Mouse (Mus musculus): ENCODE measurements around the gene Mindy4b-ps. TPM values are rescaled to one million over a fixed set of nuclear protein-coding genes. Genes with fewer than 3 reads are reported as not detected.

Mindy4b-ps gene
- polyA plus RNA-seq, 1 experiment, result not detected

- H3K36me3 ChIP-seq (ENCODE audit: control insufficient read depth, insufficient read depth, low read length), result no peaks in the 10 kb centered on the region
- H3K27ac ChIP-seq (ENCODE audit: insufficient read depth, low read length), result no peak overlapping the region
- H3K4me3 ChIP-seq (ENCODE audit: extremely low read depth, insufficient read depth, insufficient read length), result no peak overlapping the region
- TF ChIP-seq POLR2A (IDR thresholded peaks at IDR 0.05; ENCODE audit: low read depth, low read length) (no peak), CTCF (IDR thresholded peaks at IDR 0.05; ENCODE audit: extremely low read depth, insufficient read depth, insufficient read length, insufficient replicate concordance) (no peak)
- H3K27me3 ChIP-seq (ENCODE audit: control insufficient read depth, insufficient read depth, low read length), result no peaks in the 10 kb centered on the region
- DNase-seq (ENCODE audit: low read depth in 1 of 2, low spot score in 2 of 2), result no peak
- 88% methylated on average over 8 of the region's 8 CpGs for WGBS
- no peaks in the 10 kb centered on the region; the same call in 1 of the 2 replicates for H3K4me1 ChIP-seq (ENCODE audit: control insufficient read depth, insufficient read depth, insufficient read length)
These were observed 70.1 kb downstream of the Mindy4b-ps start for GRCm38 (mm10) chr3:58751818-58752620.

DNA sequence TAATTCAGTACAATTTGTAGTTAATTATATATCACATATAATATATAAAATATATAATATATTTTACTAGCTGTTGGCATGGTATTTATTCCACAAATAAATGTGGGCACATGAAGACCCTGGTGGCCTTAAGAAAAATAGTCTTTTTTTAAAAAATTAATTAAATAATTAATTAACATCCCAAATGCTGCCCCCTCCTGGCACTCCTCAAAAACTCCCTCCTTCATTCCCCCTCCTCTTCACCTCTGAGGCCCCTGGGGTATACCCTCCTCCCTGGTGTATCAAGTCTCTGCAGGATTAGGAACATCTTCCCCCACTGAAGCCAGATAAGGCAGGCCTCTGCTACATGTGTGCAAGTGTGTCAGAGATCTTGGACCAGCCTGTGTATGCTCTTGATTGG is 73.4 kb downstream of the Mindy4b-ps start:
- Histone ChIP-seq H3K36me3 (ENCODE audit: control insufficient read depth, insufficient read depth, low read length) (no peaks in the 10 kb centered on the region), H3K27ac (ENCODE audit: insufficient read depth, low read length) (no peak overlapping the region), H3K27me3 (ENCODE audit: control insufficient read depth, insufficient read depth, low read length) (no peaks in the 10 kb centered on the region), H3K4me3 (ENCODE audit: extremely low read depth, insufficient read depth, insufficient read length) (no peak overlapping the region), H3K4me1 (ENCODE audit: control insufficient read depth, insufficient read depth, insufficient read length) (no peaks in the 10 kb centered on the region; the same call in 1 of the 2 replicates)
- DNase-seq (ENCODE audit: low read depth in 1 of 2, low spot score in 2 of 2), result no peak
- TF ChIP-seq CTCF (IDR thresholded peaks at IDR 0.05; ENCODE audit: extremely low read depth, insufficient read depth, insufficient read length, insufficient replicate concordance) (no peak), POLR2A (IDR thresholded peaks at IDR 0.05; ENCODE audit: low read depth, low read length) (no peak)

GRCm38 (mm10) chr3:58747924-58748323 is 74.2 kb downstream of the Mindy4b-ps start:
- Histone ChIP-seq H3K4me1 (ENCODE audit: control insufficient read depth, insufficient read depth, insufficient read length) (no peaks in the 10 kb centered on the region; the same call in 1 of the 2 replicates), H3K4me3 (ENCODE audit: extremely low read depth, insufficient read depth, insufficient read length) (no peak overlapping the region), H3K27ac (ENCODE audit: insufficient read depth, low read length) (no peak overlapping the region), H3K36me3 (ENCODE audit: control insufficient read depth, insufficient read depth, low read length) (no peaks in the 10 kb centered on the region), H3K27me3 (ENCODE audit: control insufficient read depth, insufficient read depth, low read length) (no peaks in the 10 kb centered on the region)
- WGBS, result 0% methylated on average over 1 of the region's 1 CpGs
- no peak for DNase-seq (ENCODE audit: low read depth in 1 of 2, low spot score in 2 of 2)
- no peak for TF ChIP-seq CTCF (IDR thresholded peaks at IDR 0.05; ENCODE audit: extremely low read depth, insufficient read depth, insufficient read length, insufficient replicate concordance)
- TF ChIP-seq POLR2A (IDR thresholded peaks at IDR 0.05; ENCODE audit: low read depth, low read length), result no peak

DNA sequence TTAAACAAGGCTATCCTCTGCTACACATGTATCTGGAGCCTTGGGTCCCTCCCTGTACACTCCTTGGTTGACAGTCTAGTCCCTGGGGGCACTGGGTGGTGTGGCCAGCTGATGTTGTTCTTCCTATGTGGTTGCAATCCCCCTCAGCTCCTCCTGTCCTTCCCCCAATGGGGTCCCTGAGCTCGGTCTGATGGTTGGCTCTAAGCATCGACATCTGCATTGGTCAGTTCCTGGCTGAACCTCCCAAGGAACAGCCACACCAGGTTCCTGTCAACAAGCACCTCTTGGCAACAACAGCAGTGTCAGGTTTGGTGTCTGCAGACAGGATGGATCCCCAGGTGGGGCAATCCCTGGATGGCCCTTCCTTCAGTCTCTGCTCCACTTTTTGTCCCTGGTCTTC is 82.6 kb downstream of the Mindy4b-ps start:
- WGBS, result 43% methylated on average over 2 of the region's 2 CpGs
- H3K4me1 ChIP-seq (ENCODE audit: control insufficient read depth, insufficient read depth, insufficient read length), result no peaks in the 10 kb centered on the region
- no peaks in the 10 kb centered on the region for H3K36me3 ChIP-seq (ENCODE audit: control insufficient read depth, insufficient read depth, low read length)
- H3K27ac ChIP-seq (ENCODE audit: insufficient read depth, low read length), result no peak overlapping the region
- H3K27me3 ChIP-seq (ENCODE audit: control insufficient read depth, insufficient read depth, low read length), result no peaks in the 10 kb centered on the region
- no peak for TF ChIP-seq POLR2A (IDR thresholded peaks at IDR 0.05; ENCODE audit: low read depth, low read length)
- no peak for TF ChIP-seq CTCF (IDR thresholded peaks at IDR 0.05; ENCODE audit: extremely low read depth, insufficient read depth, insufficient read length, insufficient replicate concordance)
- H3K4me3 ChIP-seq (ENCODE audit: extremely low read depth, insufficient read depth, insufficient read length), result no peak overlapping the region
- DNase-seq (ENCODE audit: low read depth in 1 of 2, low spot score in 2 of 2), result no peak

Other genes with a start within 250 kb of the Mindy4b-ps start
- 22.0 and 22.7 TPM in 2 replicates for gene Selenot, start 245.7 kb downstream of the Mindy4b-ps start, polyA plus RNA-seq (2012; rRNA removed)
- not detected in 2 replicates for gene Erich6, start 185.1 kb downstream of the Mindy4b-ps start, polyA plus RNA-seq (2012; rRNA removed)
- 14.6 and 19.4 TPM in 2 replicates for gene Siah2, start 129.9 kb downstream of the Mindy4b-ps start, polyA plus RNA-seq (2012; rRNA removed)
- gene Clrn1, start 63.0 kb upstream of the Mindy4b-ps start, polyA plus RNA-seq (2012; rRNA removed), result not detected in 2 replicates
- gene Med12l, start 183.5 kb upstream of the Mindy4b-ps start, polyA plus RNA-seq (2012; rRNA removed), result 2.0 and 2.5 TPM in 2 replicates